ENCODE assay signal across 8 mouse cellular contexts in the genomic region with DNA sequence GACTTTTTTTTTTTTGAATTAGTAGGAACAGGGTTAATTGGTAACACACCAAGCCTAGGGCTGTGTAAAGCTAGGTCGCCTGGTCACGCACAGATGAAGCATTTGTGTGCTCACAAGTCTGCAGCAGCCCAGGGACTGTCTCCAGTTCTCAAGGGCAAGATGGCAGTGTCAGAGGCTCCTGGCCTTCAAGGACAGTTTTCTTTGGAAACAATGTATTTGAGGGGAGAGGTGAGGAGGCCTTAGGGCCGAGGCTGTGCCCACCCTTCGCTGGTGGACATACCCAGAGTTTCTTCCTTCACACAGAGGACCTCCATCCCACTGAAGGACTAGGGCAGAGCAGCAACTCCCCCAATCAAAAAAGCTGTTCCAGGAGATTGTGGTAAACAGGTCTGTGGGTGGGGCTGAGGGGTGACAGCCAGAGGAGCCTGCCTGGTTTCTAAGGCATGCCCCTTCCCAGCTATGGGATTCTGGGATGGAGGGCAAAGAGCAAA. TPM values are rescaled to one million over a fixed set of nuclear protein-coding genes. Genes with fewer than 3 reads are reported as not detected.
DNase-seq lines count a peak whose midpoint lies in the region; ATAC-seq and TF ChIP-seq lines count a peak whose summit lies in the region.

No protein-coding gene starts in this region.

- peak overlapping the region; percentile 49; the same call in 1 of the 2 replicates for H3K9ac ChIP-seq in intestine, embryonic 14.5 days (ENCODE audit: low read length)
- H3K9ac ChIP-seq in liver, embryonic 16.5 days (ENCODE audit: low read depth, low read length): peak overlapping the region; percentile 60
- peak overlapping the region; percentile 76 for H3K9ac ChIP-seq in stomach, embryonic 16.5 days (ENCODE audit: low read length)

- H3K4me3 ChIP-seq in embryonic fibroblast, embryonic 13.5 days (ENCODE audit: insufficient read depth, low read length): no peak overlapping the region
- H3K4me3 ChIP-seq in intestine, embryonic 14.5 days (ENCODE audit: low read depth, low read length): no peak overlapping the region
- peak overlapping the region; percentile 67 for H3K4me3 ChIP-seq in liver, embryonic 16.5 days (ENCODE audit: low read depth, low read length)
- peak overlapping the region; percentile 51 for H3K4me3 ChIP-seq in stomach, embryonic 16.5 days (replicated peaks; ENCODE audit: low read length)

- H3K27me3 ChIP-seq in intestine, embryonic 14.5 days (replicated peaks; ENCODE audit: control insufficient read depth, insufficient read depth, low read length): no peaks in the 10 kb centered on the region
- H3K27me3 ChIP-seq in liver, embryonic 16.5 days (ENCODE audit: control insufficient read depth, insufficient read depth, low read depth, low read length): no peaks in the 10 kb centered on the region
- H3K27me3 ChIP-seq in stomach, embryonic 16.5 days (ENCODE audit: control insufficient read depth, insufficient read depth, low read length): no peaks in the 10 kb centered on the region

- no peak for ATAC-seq in intestine, embryonic 14.5 days (replicated peaks; ENCODE audit: low FRiP score, low TSS enrichment, low read depth)
- no peak for ATAC-seq in liver, embryonic 16.5 days (ENCODE audit: low read depth)
- no peak for ATAC-seq in stomach, embryonic 16.5 days (ENCODE audit: insufficient read depth, low FRiP score)

- peak overlapping the region; percentile 100 for H3K27ac ChIP-seq in embryonic fibroblast, embryonic 13.5 days (ENCODE audit: insufficient read depth, low read length)
- peak overlapping the region; percentile 98 for H3K27ac ChIP-seq in intestine, embryonic 14.5 days (ENCODE audit: low read depth)
- peak overlapping the region; percentile 99 for H3K27ac ChIP-seq in liver, embryonic 16.5 days (ENCODE audit: low read length)
- H3K27ac ChIP-seq in stomach, embryonic 16.5 days (ENCODE audit: low read length): peak overlapping the region; percentile 100

- 65% methylated on average over 4 of the region's 4 CpGs for WGBS in intestine, embryonic 14.5 days
- WGBS in liver, embryonic 16.5 days (ENCODE audit: insufficient replicate concordance): 39% methylated on average over 4 of the region's 4 CpGs
- 49% methylated on average over 4 of the region's 4 CpGs for WGBS in stomach, embryonic 16.5 days

- no peaks in the 10 kb centered on the region for H3K9me3 ChIP-seq in intestine, embryonic 14.5 days (ENCODE audit: control insufficient read depth, low read length)
- no peaks in the 10 kb centered on the region for H3K9me3 ChIP-seq in liver, embryonic 16.5 days (replicated peaks; ENCODE audit: control insufficient read depth, low read length)
- no peaks in the 10 kb centered on the region for H3K9me3 ChIP-seq in stomach, embryonic 16.5 days (replicated peaks; ENCODE audit: control insufficient read depth, low read length)

- H3K36me3 ChIP-seq in intestine, embryonic 14.5 days (ENCODE audit: control insufficient read depth, insufficient read depth, low read length): peaks cover 9% of the 10 kb centered on the region; the same call in 1 of the 2 replicates
- H3K36me3 ChIP-seq in liver, embryonic 16.5 days (ENCODE audit: control insufficient read depth, insufficient read depth): no peaks in the 10 kb centered on the region
- no peaks in the 10 kb centered on the region for H3K36me3 ChIP-seq in stomach, embryonic 16.5 days (ENCODE audit: control insufficient read depth, insufficient read depth, low read length)

- H3K4me2 ChIP-seq in intestine, embryonic 14.5 days (ENCODE audit: low read length): peak overlapping the region; percentile 72
- peak overlapping the region; percentile 76 for H3K4me2 ChIP-seq in liver, embryonic 16.5 days (ENCODE audit: low read depth, low read length)
- peak overlapping the region; percentile 80 for H3K4me2 ChIP-seq in stomach, embryonic 16.5 days (ENCODE audit: low read depth, low read length)

- TF ChIP-seq CTCF in embryonic fibroblast, embryonic 13.5 days (IDR thresholded peaks at IDR 0.05; ENCODE audit: borderline replicate concordance, insufficient read depth, low read length): no peak

- peak; percentile 56 for DNase-seq in adrenal gland, adult 2 months
- DNase-seq in adrenal gland, postnatal 4 days (ENCODE audit: low spot score in 2 of 2): no peak
- peak; percentile 52 for DNase-seq in Muller cell, postnatal 12 days (ENCODE audit: inconsistent ontology term)
- no peak for DNase-seq in intestine, embryonic 14.5 days (ENCODE audit: low spot score)
- no peak for DNase-seq in thymus, postnatal 14 days

- peaks cover 17% of the 10 kb centered on the region for H3K4me1 ChIP-seq in embryonic fibroblast, embryonic 13.5 days (ENCODE audit: control insufficient read depth, insufficient read depth, low read length)
- H3K4me1 ChIP-seq in intestine, embryonic 14.5 days (replicated peaks; ENCODE audit: control insufficient read depth, insufficient read depth, low read length): peaks cover 61% of the 10 kb centered on the region
- peaks cover 90% of the 10 kb centered on the region for H3K4me1 ChIP-seq in liver, embryonic 16.5 days (ENCODE audit: control insufficient read depth, low read depth, low read length)
- peaks cover 71% of the 10 kb centered on the region for H3K4me1 ChIP-seq in stomach, embryonic 16.5 days (ENCODE audit: control insufficient read depth, insufficient read depth, low read length)

- TF ChIP-seq POLR2A in embryonic fibroblast, embryonic 13.5 days (IDR thresholded peaks at IDR 0.05; ENCODE audit: low read depth, low read length): no peak; the same call in 1 of the 2 replicates

RNA-seq across cellular contexts. Expression of a gene that starts 27.7 kb away (rescaled TPM):
- total RNA-seq in adrenal gland, adult 2 months (2021): 10 to 100 TPM; 41.2 to 51.4 TPM
- 27.8 and 36.4 TPM in 2 replicates for polyA plus RNA-seq in adrenal gland, adult 2 months (2012; rRNA removed)
- total RNA-seq in adrenal gland, postnatal 4 days (2021): 10 to 100 TPM; 42.4 to 45.9 TPM
- 24.9 and 35.7 TPM in 2 replicates for polyA plus RNA-seq in embryonic fibroblast, embryonic 13.5 days (2011; ENCODE audit: insufficient read length, low read depth, missing spikeins)
- polyA plus RNA-seq in intestine, embryonic 14.5 days (2014; fragmentation: Nextera tagmentation; extraction: Ambion mirVana): 18.2 and 18.9 TPM in 2 replicates
- 13.9 and 14.0 TPM in 2 replicates for polyA plus RNA-seq in liver, embryonic 16.5 days (2015; fragmentation: Nextera tagmentation; extraction: Ambion mirVana)
- polyA plus RNA-seq in stomach, embryonic 16.5 days (2015; fragmentation: Nextera tagmentation; extraction: Ambion mirVana): 27.4 and 29.5 TPM in 2 replicates

RNA-seq across cellular contexts. Expression of a gene that starts 30.3 kb away (rescaled TPM):
- 10 to 100 TPM; 15.5 to 36.2 TPM for total RNA-seq in adrenal gland, adult 2 months (2021)
- polyA plus RNA-seq in adrenal gland, adult 2 months (2012; rRNA removed): 42.4 and 44.6 TPM in 2 replicates
- total RNA-seq in adrenal gland, postnatal 4 days (2021): 10 to 100 TPM; 25.9 to 26.3 TPM
- polyA plus RNA-seq in embryonic fibroblast, embryonic 13.5 days (2011; ENCODE audit: insufficient read length, low read depth, missing spikeins): 1.3 and 3.5 TPM in 2 replicates
- polyA plus RNA-seq in intestine, embryonic 14.5 days (2014; fragmentation: Nextera tagmentation; extraction: Ambion mirVana): 2.1 and 2.5 TPM in 2 replicates
- 6.3 and 6.9 TPM in 2 replicates for polyA plus RNA-seq in liver, embryonic 16.5 days (2015; fragmentation: Nextera tagmentation; extraction: Ambion mirVana)
- polyA plus RNA-seq in stomach, embryonic 16.5 days (2015; fragmentation: Nextera tagmentation; extraction: Ambion mirVana): 5.1 and 5.5 TPM in 2 replicates

RNA-seq across cellular contexts. Expression of a gene that starts 46.6 kb away (rescaled TPM):
- 1 to 10 TPM; 1.0 to 1.1 TPM for total RNA-seq in adrenal gland, adult 2 months (2021)
- polyA plus RNA-seq in adrenal gland, adult 2 months (2012; rRNA removed): 0.48 and 0.53 TPM in 2 replicates
- 1 to 10 TPM; 3.1 TPM for total RNA-seq in adrenal gland, postnatal 4 days (2021)
- polyA plus RNA-seq in embryonic fibroblast, embryonic 13.5 days (2011; ENCODE audit: insufficient read length, low read depth, missing spikeins): 0.60 and 1.5 TPM in 2 replicates
- polyA plus RNA-seq in intestine, embryonic 14.5 days (2014; fragmentation: Nextera tagmentation; extraction: Ambion mirVana): 2.0 and 2.1 TPM in 2 replicates
- 2.3 and 2.6 TPM in 2 replicates for polyA plus RNA-seq in liver, embryonic 16.5 days (2015; fragmentation: Nextera tagmentation; extraction: Ambion mirVana)
- polyA plus RNA-seq in stomach, embryonic 16.5 days (2015; fragmentation: Nextera tagmentation; extraction: Ambion mirVana): 1.7 and 1.8 TPM in 2 replicates

Comparison
In these comparisons a context has a peak if more than half of its experiments do, and no peak if none do; other contexts are left out.
1. DNase-seq: peak in adrenal gland, adult 2 months (single experiment) and Muller cell, postnatal 12 days (single experiment); none in adrenal gland, postnatal 4 days (0 of 2), intestine, embryonic 14.5 days (single experiment) and thymus, postnatal 14 days (single experiment).
2. H3K4me3 ChIP-seq: peak in liver, embryonic 16.5 days (single experiment) and stomach, embryonic 16.5 days (single experiment); none in embryonic fibroblast, embryonic 13.5 days (single experiment) and intestine, embryonic 14.5 days (single experiment).
3. Peak in every context shown above with its lines, with median percentiles within 50 percentile points of each other: H3K27ac ChIP-seq, H3K4me2 ChIP-seq and H3K9ac ChIP-seq.